ENCODE assay signal across 10 mouse cellular contexts in the genomic region with DNA sequence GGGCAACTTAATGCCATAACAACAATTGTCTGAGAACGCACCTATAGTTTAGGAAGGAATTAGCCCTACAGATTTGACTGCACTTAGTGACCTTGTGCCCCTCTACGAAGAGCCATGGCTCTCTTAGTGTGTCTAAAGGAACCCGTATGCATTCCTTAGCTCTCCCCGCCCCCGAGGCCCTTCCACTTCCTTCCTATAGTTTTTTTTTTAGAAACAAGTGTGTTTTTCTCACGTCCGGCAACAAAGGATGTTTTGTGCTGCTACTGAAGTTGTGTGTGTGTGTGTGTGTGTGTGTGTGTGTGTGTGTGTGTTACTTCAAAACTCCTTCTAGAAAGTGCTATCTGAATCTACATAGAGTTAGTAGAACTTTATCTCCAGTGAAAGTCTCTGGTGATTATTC. TPM values are rescaled to one million over a fixed set of nuclear protein-coding genes. Genes with fewer than 3 reads are reported as not detected.
DNase-seq lines count a peak whose midpoint lies in the region; ATAC-seq and TF ChIP-seq lines count a peak whose summit lies in the region.
"Had no signal": no experiment of that assay in that cellular context is flagged by ENCODE, and none has a peak within 500 bp of the region (broad histone marks: within the 10 kb centered on the region; RNA-seq: fewer than 3 reads in every experiment).

No protein-coding gene starts in this region.

- TF ChIP-seq POLR2A in lung, adult 2 months (IDR thresholded peaks at IDR 0.05; ENCODE audit: borderline replicate concordance, extremely low read depth, low read depth, low read length): no peak

- H3K4me1 ChIP-seq in lung, adult 2 months (ENCODE audit: control insufficient read depth, insufficient read depth, low read length): peaks cover 26% of the 10 kb centered on the region
- peaks cover 30% of the 10 kb centered on the region for H3K4me1 ChIP-seq in heart, embryonic 15.5 days (replicated peaks)
- peaks cover 9% of the 10 kb centered on the region; the same call in 1 of the 2 replicates for H3K4me1 ChIP-seq in lung, embryonic 16.5 days (replicated peaks; ENCODE audit: control insufficient read depth, insufficient read depth, low read length)
- H3K4me1 ChIP-seq in forebrain, embryonic 16.5 days (replicated peaks; ENCODE audit: control insufficient read depth, insufficient read depth, low read length): no peaks in the 10 kb centered on the region

- H3K9ac ChIP-seq in heart, embryonic 15.5 days: no peak overlapping the region
- no peak overlapping the region for H3K9ac ChIP-seq in lung, embryonic 16.5 days (ENCODE audit: low read length)
- no peak overlapping the region for H3K9ac ChIP-seq in forebrain, embryonic 16.5 days (replicated peaks; ENCODE audit: low read depth, low read length)

- no peaks in the 10 kb centered on the region for H3K36me3 ChIP-seq in heart, embryonic 15.5 days
- H3K36me3 ChIP-seq in lung, embryonic 16.5 days (ENCODE audit: control insufficient read depth, insufficient read depth, low read length): no peaks in the 10 kb centered on the region
- H3K36me3 ChIP-seq in forebrain, embryonic 16.5 days (ENCODE audit: control insufficient read depth, insufficient read depth): no peaks in the 10 kb centered on the region

- no peaks in the 10 kb centered on the region for H3K27me3 ChIP-seq in heart, embryonic 15.5 days
- no peaks in the 10 kb centered on the region for H3K27me3 ChIP-seq in lung, embryonic 16.5 days (ENCODE audit: control insufficient read depth, insufficient read depth, low read depth, low read length)
- no peaks in the 10 kb centered on the region for H3K27me3 ChIP-seq in forebrain, embryonic 16.5 days (replicated peaks; ENCODE audit: control insufficient read depth, insufficient read depth, low read length)

- H3K27ac ChIP-seq in heart, embryonic 15.5 days: peak overlapping the region; percentile 48
- H3K27ac ChIP-seq in lung, embryonic 16.5 days (ENCODE audit: low read length): peak overlapping the region; percentile 56; the same call in 1 of the 2 replicates
- H3K27ac ChIP-seq in forebrain, embryonic 16.5 days (ENCODE audit: low read length): no peak overlapping the region

- TF ChIP-seq CTCF in lung, adult 2 months (IDR thresholded peaks at IDR 0.05; ENCODE audit: insufficient read depth, low read length): no peak

- 32% methylated on average over 7 of the region's 7 CpGs for WGBS in lung, adult 2 months
- 32% methylated on average over 7 of the region's 7 CpGs for WGBS in heart, embryonic 15.5 days
- WGBS in lung, embryonic 16.5 days: 31% methylated on average over 7 of the region's 7 CpGs
- WGBS in forebrain, embryonic 16.5 days: 52% methylated on average over 7 of the region's 7 CpGs

- H3K4me2 ChIP-seq in heart, embryonic 15.5 days: no peak overlapping the region
- H3K4me2 ChIP-seq in lung, embryonic 16.5 days (ENCODE audit: low read depth, low read length): no peak overlapping the region
- no peak overlapping the region for H3K4me2 ChIP-seq in forebrain, embryonic 16.5 days (ENCODE audit: low read length)

- ATAC-seq in heart, embryonic 15.5 days (replicated peaks; ENCODE audit: insufficient number of reproducible peaks, insufficient read depth, low FRiP score, low read depth): no peak
- peak; percentile 49; the same call in 1 of the 2 replicates for ATAC-seq in lung, embryonic 16.5 days (ENCODE audit: low read depth)
- ATAC-seq in forebrain, embryonic 16.5 days: no peak

- no peak overlapping the region for H3K4me3 ChIP-seq in lung, adult 2 months (replicated peaks; ENCODE audit: extremely low read depth, low read depth, low read length)
- no peak overlapping the region for H3K4me3 ChIP-seq in heart, embryonic 15.5 days
- no peak overlapping the region for H3K4me3 ChIP-seq in lung, embryonic 16.5 days (ENCODE audit: low read length)
- no peak overlapping the region for H3K4me3 ChIP-seq in forebrain, embryonic 16.5 days (replicated peaks; ENCODE audit: low read length)
- H3K4me3 ChIP-seq: erythroblast, embryonic 14.5 days; myocyte had no signal

- peak; percentile 28 to 33 for DNase-seq in lung, adult 18-20 months
- no peak for DNase-seq in lung, adult 2 months
- DNase-seq in thymus, postnatal 25 days: peak; percentile 64
- DNase-seq in ovary, postnatal 36 days (ENCODE audit: low spot score): no peak
- DNase-seq in frontal cortex, adult 2 months (ENCODE audit: extremely low spot score in 1 of 2, low spot score in 1 of 2): no peak

- no peaks in the 10 kb centered on the region for H3K9me3 ChIP-seq in heart, embryonic 15.5 days (replicated peaks)
- H3K9me3 ChIP-seq in lung, embryonic 16.5 days (ENCODE audit: control insufficient read depth, low read length): no peaks in the 10 kb centered on the region
- H3K9me3 ChIP-seq in forebrain, embryonic 16.5 days (ENCODE audit: control insufficient read depth, low read length): no peaks in the 10 kb centered on the region

RNA-seq across cellular contexts. Expression of gene Gm17571, which starts 23.5 kb away (rescaled TPM):
- polyA plus RNA-seq in lung, adult 2 months (2012; rRNA removed): not detected in 2 replicates
- polyA plus RNA-seq in heart, embryonic 15.5 days (2015; fragmentation: Nextera tagmentation; extraction: Ambion mirVana): not detected in 2 replicates
- polyA plus RNA-seq in lung, embryonic 16.5 days (2015; fragmentation: Nextera tagmentation; extraction: Ambion mirVana): not detected in 2 replicates
- not detected in 2 replicates for polyA plus RNA-seq in frontal cortex, adult 2 months (2012; rRNA removed)
- not detected in 2 replicates for polyA plus RNA-seq in forebrain, embryonic 16.5 days (2015; fragmentation: Nextera tagmentation; extraction: Ambion mirVana)
- polyA plus RNA-seq: erythroblast, embryonic 14.5 days; myocyte had no signal

Comparison
In these comparisons a context has a peak if more than half of its experiments do, and no peak if none do; other contexts are left out.
1. DNase-seq: peak in lung, adult 18-20 months (2 of 2) and thymus, postnatal 25 days (single experiment); none in lung, adult 2 months (single experiment), ovary, postnatal 36 days (single experiment) and frontal cortex, adult 2 months (0 of 2).